Comparison of ENCODE assay signal across 13 mouse cellular contexts in the genomic region with DNA sequence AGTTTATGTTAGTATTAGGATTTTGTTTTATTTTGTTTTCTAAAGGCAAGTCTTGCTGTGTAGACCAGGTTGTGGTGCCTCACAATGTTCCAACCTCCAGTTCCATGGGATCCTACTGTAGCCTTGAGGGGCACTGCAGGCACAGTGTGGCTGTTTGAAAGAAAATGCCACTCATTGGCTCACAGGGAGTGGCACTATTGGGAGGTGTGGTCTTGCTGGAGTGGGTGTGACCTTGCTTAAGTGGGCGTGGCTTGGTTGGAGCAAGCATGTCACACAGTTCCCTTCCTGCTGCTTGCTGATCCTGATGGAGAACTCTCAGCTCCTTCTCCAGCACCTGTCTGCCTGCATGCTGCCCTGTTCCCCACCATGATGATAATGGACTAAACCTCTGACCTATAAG. TPM values are rescaled to one million over a fixed set of nuclear protein-coding genes. Genes with fewer than 3 reads are reported as not detected.
A peak's percentile ranks its signal among the peaks of the same experiment; 100 is the strongest.
DNase-seq lines count a peak whose midpoint lies in the region; ATAC-seq and TF ChIP-seq lines count a peak whose summit lies in the region.
"Had no signal": no experiment of that assay in that cellular context is flagged by ENCODE, and none has a peak within 500 bp of the region (broad histone marks: within the 10 kb centered on the region; RNA-seq: fewer than 3 reads in every experiment).

No protein-coding gene starts in this region.

- peak; percentile 62 for DNase-seq in forebrain, embryonic 11.5 days (ENCODE audit: low spot score)
- DNase-seq in forebrain, postnatal 0 days: no peak
- DNase-seq in 3T3-L1 (ENCODE audit: low read depth, low spot score): peak; percentile 61
- peak; percentile 72 for DNase-seq in c-Kit-positive CD71-positive TER-119-positive erythroid progenitor cells, embryonic 14.5 days (ENCODE audit: low spot score)
- DNase-seq in liver, postnatal 0 days: peak; percentile 70
- DNase-seq in heart, adult 9 months (ENCODE audit: low spot score in 2 of 2): no peak
- DNase-seq: kidney, adult 9 months; midbrain, embryonic 14.5 days; right cerebral cortex, postnatal 25 days had no signal

- H3K9ac ChIP-seq in forebrain, embryonic 11.5 days (ENCODE audit: low read length): no peak overlapping the region
- no peak overlapping the region for H3K9ac ChIP-seq in forebrain, postnatal 0 days
- no peak overlapping the region for H3K9ac ChIP-seq in liver, postnatal 0 days (replicated peaks)
- no peak overlapping the region for H3K9ac ChIP-seq in forebrain, embryonic 12.5 days

- no peak overlapping the region for H3K4me3 ChIP-seq in forebrain, embryonic 11.5 days (ENCODE audit: low read depth, low read length)
- no peak overlapping the region for H3K4me3 ChIP-seq in forebrain, postnatal 0 days (ENCODE audit: low read depth, low read length)
- H3K4me3 ChIP-seq in liver, postnatal 0 days (ENCODE audit: low read depth, low read length): no peak overlapping the region
- H3K4me3 ChIP-seq in forebrain, embryonic 12.5 days (replicated peaks): no peak overlapping the region
- H3K4me3 ChIP-seq: erythroblast, embryonic 14.5 days had no signal

- no peaks in the 10 kb centered on the region for H3K4me1 ChIP-seq in forebrain, embryonic 11.5 days (replicated peaks; ENCODE audit: control insufficient read depth, insufficient read depth, low read length)
- H3K4me1 ChIP-seq in forebrain, postnatal 0 days (ENCODE audit: insufficient read depth): no peaks in the 10 kb centered on the region
- peaks cover 12% of the 10 kb centered on the region for H3K4me1 ChIP-seq in liver, postnatal 0 days (ENCODE audit: insufficient read depth)
- H3K4me1 ChIP-seq in forebrain, embryonic 12.5 days: peaks cover 2% of the 10 kb centered on the region; the same call in 1 of the 2 replicates

- no peaks in the 10 kb centered on the region for H3K27me3 ChIP-seq in forebrain, embryonic 11.5 days (ENCODE audit: control insufficient read depth, insufficient read depth, low read length)
- no peaks in the 10 kb centered on the region for H3K27me3 ChIP-seq in forebrain, postnatal 0 days (ENCODE audit: insufficient read depth, low read length)
- no peaks in the 10 kb centered on the region for H3K27me3 ChIP-seq in liver, postnatal 0 days (ENCODE audit: insufficient read depth, low read length)
- no peaks in the 10 kb centered on the region for H3K27me3 ChIP-seq in forebrain, embryonic 12.5 days

- no peak overlapping the region for H3K27ac ChIP-seq in forebrain, embryonic 11.5 days (ENCODE audit: low read depth, low read length)
- H3K27ac ChIP-seq in forebrain, postnatal 0 days (ENCODE audit: low read depth, low read length): no peak overlapping the region
- H3K27ac ChIP-seq in liver, postnatal 0 days (ENCODE audit: low read depth): no peak overlapping the region; the same call in 1 of the 2 replicates
- no peak overlapping the region for H3K27ac ChIP-seq in forebrain, embryonic 12.5 days

- ATAC-seq in forebrain, embryonic 11.5 days (replicated peaks; ENCODE audit: low FRiP score): peak; percentile 33; the same call in 1 of the 2 replicates
- ATAC-seq in forebrain, postnatal 0 days: no peak
- ATAC-seq in liver, postnatal 0 days: peak; percentile 90
- no peak for ATAC-seq in cerebellum, adult (ENCODE audit: insufficient number of reproducible peaks, low FRiP score, low TSS enrichment)
- no peak for ATAC-seq in forebrain, embryonic 12.5 days (ENCODE audit: low FRiP score)
- ATAC-seq: Patski had no signal

- 10% methylated on average over 1 of the region's 1 CpGs for WGBS in forebrain, embryonic 11.5 days
- WGBS in forebrain, postnatal 0 days: 11% methylated on average over 1 of the region's 1 CpGs
- 6% methylated on average over 1 of the region's 1 CpGs for WGBS in liver, postnatal 0 days (ENCODE audit: insufficient replicate concordance)
- WGBS in forebrain, embryonic 12.5 days: 13% methylated on average over 1 of the region's 1 CpGs

- H3K9me3 ChIP-seq in forebrain, embryonic 11.5 days (ENCODE audit: control insufficient read depth, low read length): no peaks in the 10 kb centered on the region
- no peaks in the 10 kb centered on the region for H3K9me3 ChIP-seq in forebrain, postnatal 0 days (ENCODE audit: low read length)
- H3K9me3 ChIP-seq in liver, postnatal 0 days (ENCODE audit: low read length): no peaks in the 10 kb centered on the region
- no peaks in the 10 kb centered on the region for H3K9me3 ChIP-seq in forebrain, embryonic 12.5 days

- no peaks in the 10 kb centered on the region for H3K36me3 ChIP-seq in forebrain, embryonic 11.5 days (ENCODE audit: control insufficient read depth, insufficient read depth, low read length)
- H3K36me3 ChIP-seq in forebrain, postnatal 0 days (ENCODE audit: insufficient read depth): no peaks in the 10 kb centered on the region
- peaks cover 10% of the 10 kb centered on the region; the same call in 1 of the 2 replicates for H3K36me3 ChIP-seq in liver, postnatal 0 days (replicated peaks; ENCODE audit: insufficient read depth, low read length)
- no peaks in the 10 kb centered on the region for H3K36me3 ChIP-seq in forebrain, embryonic 12.5 days (replicated peaks)

- no peak for TF ChIP-seq CTCF in forebrain, postnatal 0 days (IDR thresholded peaks at IDR 0.05; ENCODE audit: low read depth)
- TF ChIP-seq CTCF in liver, postnatal 0 days (IDR thresholded peaks at IDR 0.05; ENCODE audit: low read depth): 0 out of 2 replicates have a peak, but pooled peaks have one; percentile 21

- H3K4me2 ChIP-seq in forebrain, embryonic 11.5 days (ENCODE audit: low read depth, low read length, severe bottlenecking): no peak overlapping the region
- no peak overlapping the region for H3K4me2 ChIP-seq in forebrain, postnatal 0 days (ENCODE audit: low read depth)
- no peak overlapping the region for H3K4me2 ChIP-seq in liver, postnatal 0 days (ENCODE audit: low read depth, low read length)
- H3K4me2 ChIP-seq in forebrain, embryonic 12.5 days: no peak overlapping the region

- no peak for TF ChIP-seq EP300 in liver, postnatal 0 days (IDR thresholded peaks at IDR 0.05; ENCODE audit: low read depth)

RNA-seq across cellular contexts. Expression of a gene that starts 18.6 kb away (rescaled TPM):
- polyA plus RNA-seq in forebrain, embryonic 11.5 days (2014; fragmentation: Nextera tagmentation; extraction: Ambion mirVana): 2.2 and 2.6 TPM in 2 replicates
- 0.38 and 1.4 TPM in 2 replicates for total RNA-seq in forebrain, postnatal 0 days (2014; rRNA removed)
- polyA plus RNA-seq in forebrain, postnatal 0 days (2015; fragmentation: Nextera tagmentation; extraction: Ambion mirVana): 0.73 and 1.1 TPM in 2 replicates
- 18.9 and 21.2 TPM in 2 replicates for polyA plus RNA-seq in liver, postnatal 0 days (2015; fragmentation: Nextera tagmentation; extraction: Ambion mirVana)
- 0.87 and 1.1 TPM in 2 replicates for polyA plus RNA-seq in forebrain, embryonic 12.5 days (2016; fragmentation: Nextera tagmentation; extraction: Ambion mirVana)
- polyA plus RNA-seq: Patski had no signal

RNA-seq across cellular contexts. Expression of a gene that starts 30.8 kb away (rescaled TPM):
- polyA plus RNA-seq in forebrain, embryonic 11.5 days (2014; fragmentation: Nextera tagmentation; extraction: Ambion mirVana): 46.4 and 49.8 TPM in 2 replicates
- 5.2 and 6.6 TPM in 2 replicates for total RNA-seq in forebrain, postnatal 0 days (2014; rRNA removed)
- 2.9 and 4.2 TPM in 2 replicates for polyA plus RNA-seq in forebrain, postnatal 0 days (2015; fragmentation: Nextera tagmentation; extraction: Ambion mirVana)
- 0.59 and 0.61 TPM in 2 replicates for polyA plus RNA-seq in liver, postnatal 0 days (2015; fragmentation: Nextera tagmentation; extraction: Ambion mirVana)
- 40.8 and 43.1 TPM in 2 replicates for polyA plus RNA-seq in forebrain, embryonic 12.5 days (2016; fragmentation: Nextera tagmentation; extraction: Ambion mirVana)

Comparison
In these comparisons a context has a peak if more than half of its experiments do, and no peak if none do; other contexts are left out.
1. ATAC-seq: peak in forebrain, embryonic 11.5 days (single experiment) and liver, postnatal 0 days (single experiment); none in forebrain, postnatal 0 days (single experiment), cerebellum, adult (single experiment) and forebrain, embryonic 12.5 days (single experiment).
2. DNase-seq: peak in forebrain, embryonic 11.5 days (single experiment), 3T3-L1 (single experiment), c-Kit-positive CD71-positive TER-119-positive erythroid progenitor cells, embryonic 14.5 days (single experiment) and liver, postnatal 0 days (single experiment); none in forebrain, postnatal 0 days (single experiment) and heart, adult 9 months (0 of 2).